Mouse (Mus musculus) cerebral cortex, adult 2 months (tissue): ENCODE data around the gene Aunip.

Experiments
- WGBS: fragments of 180-500 bp; shearing (Covaris S2); methylation state at CpG from one replicate; pipeline ENCODE4 v1.1.7; 2018; 5-methylcytosine and 5-hydroxymethylcytosine counted together

The Aunip gene

DNA sequence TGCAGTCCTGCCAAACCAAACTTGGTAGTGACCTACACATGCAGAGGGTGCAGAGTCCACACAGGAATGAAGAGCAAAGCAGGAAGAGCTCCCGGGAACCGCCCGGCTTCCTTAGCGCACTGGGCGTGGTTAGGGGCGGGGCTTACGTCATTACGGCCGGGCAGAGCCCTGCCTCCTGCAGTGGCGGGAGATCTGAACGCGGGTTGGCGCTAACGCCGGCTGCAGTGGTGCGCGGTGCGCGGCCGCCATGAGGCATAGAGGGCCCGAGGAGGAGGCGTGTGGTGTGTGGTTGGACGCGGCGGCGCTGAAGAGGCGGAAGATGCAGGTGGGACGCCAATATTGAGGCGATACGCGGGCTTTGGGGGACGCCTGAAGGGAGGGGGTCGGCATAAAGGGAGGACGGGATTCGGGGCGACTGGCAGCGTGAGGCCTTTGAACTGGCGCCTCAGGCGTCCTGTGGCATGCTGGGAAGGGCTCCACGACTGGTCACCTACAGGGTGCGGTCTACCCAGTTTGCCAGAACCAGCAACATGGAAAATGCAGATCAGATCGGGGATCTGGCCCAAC, at the start of gene Aunip:
TSS of gene Aunip (plus strand) at position 155 of the 567 bp plus-strand sequence.
- WGBS = 1% methylated on average over 42 of the region's 42 CpGs

DNA sequence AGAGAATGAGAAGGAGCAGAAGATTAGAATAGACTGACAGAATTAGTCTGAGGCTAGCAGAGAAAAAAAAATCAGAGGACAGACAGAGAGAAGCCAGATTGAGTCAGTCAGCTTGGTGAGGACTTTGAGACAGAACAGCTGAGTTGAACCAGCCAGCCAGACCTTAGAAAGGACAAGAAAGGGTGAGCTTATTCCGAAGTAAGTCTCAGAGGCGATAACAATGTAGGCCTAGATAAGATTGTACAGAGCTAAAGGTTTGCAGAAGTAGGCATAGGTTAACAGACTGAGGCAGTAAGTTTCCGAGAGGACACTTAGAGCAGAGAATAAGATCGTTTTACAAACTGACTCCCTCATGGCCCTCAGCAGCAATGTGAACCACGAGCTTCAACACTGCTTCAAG, 49.5 kb upstream of the Aunip start:
- 87% methylated on average over 5 of the region's 5 CpGs for WGBS

DNA sequence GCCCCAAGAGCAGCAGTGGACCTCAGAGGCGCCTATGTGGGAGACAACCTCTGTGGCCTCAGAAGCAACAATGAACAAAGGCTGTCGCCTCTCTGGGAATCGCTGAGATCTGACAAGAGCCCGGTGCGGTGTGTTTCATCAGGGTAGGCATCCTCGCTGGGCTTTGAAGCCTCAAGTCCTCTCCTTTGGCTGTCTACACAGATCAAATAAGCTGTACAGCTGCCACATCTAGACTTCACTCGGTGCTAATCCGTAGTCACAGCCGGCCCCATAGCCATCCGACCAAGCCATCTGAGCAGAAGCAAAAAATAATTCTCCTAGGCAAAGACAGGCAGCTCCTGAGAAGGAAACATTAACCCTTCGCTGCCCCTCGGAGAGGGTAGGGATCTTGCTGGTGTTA, 45.0 kb upstream of the Aunip start:
- WGBS = 39% methylated on average over 12 of the region's 12 CpGs

DNA sequence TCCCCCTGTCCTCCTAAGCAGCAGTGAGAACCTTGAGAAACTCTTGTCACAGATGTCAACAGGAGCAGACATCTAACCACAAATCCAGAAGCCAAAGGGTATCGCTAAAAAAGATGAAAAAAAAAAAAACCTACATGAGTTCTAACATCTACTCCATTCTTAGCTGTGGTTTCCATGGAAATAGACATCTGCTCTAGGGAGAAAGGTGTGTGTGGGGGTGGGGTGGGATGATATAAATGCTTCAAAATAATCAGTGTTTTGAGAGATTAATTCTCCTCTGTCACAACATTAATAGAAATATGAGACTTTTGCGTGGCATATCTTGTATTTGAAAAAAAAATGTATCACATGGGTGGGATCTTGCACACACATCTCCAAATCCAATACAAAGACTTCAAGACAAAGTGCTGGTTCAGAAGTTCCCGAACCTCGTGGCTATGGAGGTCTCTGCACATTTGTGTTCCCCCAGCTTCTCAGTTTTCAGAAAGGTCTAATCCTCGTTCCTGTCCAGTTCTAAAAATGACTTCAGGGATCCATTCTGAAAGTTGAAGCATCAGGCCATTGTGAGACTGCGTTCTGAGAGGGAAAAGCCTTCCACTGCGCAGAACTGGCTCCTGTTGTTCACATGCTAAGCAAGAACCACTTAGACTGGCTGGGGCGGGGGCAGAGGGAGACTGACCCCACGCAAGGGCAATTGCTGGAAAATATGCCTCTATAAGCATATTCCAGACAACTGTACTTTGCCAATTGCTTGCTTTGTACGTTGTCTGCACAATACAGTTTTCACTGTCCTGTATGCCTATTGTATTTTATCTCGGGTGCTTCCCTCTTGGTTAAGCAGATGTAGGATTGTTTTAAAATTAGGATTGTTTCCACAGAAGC, 44.2 kb upstream of the Aunip start:
- 40% methylated on average over 11 of the region's 11 CpGs for WGBS

DNA sequence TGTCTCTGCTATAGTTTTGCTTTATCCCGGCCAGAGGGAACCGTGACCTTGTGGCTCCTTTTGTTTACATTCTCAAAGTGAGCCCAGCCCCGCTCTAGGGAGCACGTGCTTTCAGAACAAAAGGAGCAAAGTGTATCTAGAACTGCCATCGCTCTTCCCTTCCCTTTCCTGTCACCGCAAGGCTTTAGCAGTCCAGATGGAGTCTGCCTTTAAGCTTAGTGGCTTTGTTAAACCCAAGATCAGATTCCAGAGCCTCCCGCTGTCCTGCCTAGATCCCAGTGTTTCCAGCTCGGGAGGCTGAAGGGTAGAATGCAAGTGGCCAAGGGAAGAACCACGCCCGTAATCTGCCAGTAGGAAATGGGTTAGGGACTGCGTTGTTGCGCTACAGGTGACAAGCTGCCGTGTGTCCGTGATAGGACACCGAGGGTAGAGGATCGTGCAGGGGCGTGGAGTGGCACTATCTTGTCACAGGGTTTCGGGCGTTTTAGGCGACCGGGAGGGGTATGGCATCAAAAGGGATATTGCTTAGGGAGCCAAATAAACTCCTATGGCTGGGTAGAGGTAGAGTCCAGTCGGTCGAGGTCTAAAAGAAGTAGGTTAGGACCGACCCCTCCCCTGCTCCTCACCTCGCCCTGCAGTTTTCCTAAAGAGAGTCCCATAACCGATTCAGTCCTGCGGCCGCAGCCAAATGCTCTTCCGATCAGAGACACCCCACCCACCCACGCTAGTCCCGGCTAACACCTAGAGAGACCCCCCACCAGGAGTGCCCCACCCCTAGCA, 43.2 kb upstream of the Aunip start:
- 2% methylated on average over 31 of the region's 31 CpGs for WGBS

DNA sequence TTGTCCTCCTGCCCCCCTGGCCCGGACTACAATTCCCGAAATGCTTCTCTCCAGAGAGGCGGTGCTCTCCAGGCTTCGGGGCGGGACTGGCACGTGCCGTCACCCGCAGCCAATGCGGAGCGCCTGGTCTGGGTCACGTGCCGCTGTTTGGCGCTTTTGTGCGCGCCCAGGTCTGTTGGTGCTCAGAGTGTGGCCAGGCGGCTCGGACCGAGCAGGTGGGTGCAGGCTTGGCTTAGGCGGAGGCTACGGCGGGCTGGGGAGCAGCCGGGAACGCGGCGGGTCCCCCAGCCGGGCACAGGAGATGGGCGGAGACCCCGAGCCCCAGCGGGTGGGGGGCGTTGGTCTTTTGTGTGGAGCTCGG, 42.6 kb upstream of the Aunip start, which contains the start of gene Stmn1:
TSS of gene Stmn1 (plus strand) at position 106 of the 361 bp plus-strand sequence.
- WGBS = under 1% methylated on average over 30 of the region's 31 CpGs

DNA sequence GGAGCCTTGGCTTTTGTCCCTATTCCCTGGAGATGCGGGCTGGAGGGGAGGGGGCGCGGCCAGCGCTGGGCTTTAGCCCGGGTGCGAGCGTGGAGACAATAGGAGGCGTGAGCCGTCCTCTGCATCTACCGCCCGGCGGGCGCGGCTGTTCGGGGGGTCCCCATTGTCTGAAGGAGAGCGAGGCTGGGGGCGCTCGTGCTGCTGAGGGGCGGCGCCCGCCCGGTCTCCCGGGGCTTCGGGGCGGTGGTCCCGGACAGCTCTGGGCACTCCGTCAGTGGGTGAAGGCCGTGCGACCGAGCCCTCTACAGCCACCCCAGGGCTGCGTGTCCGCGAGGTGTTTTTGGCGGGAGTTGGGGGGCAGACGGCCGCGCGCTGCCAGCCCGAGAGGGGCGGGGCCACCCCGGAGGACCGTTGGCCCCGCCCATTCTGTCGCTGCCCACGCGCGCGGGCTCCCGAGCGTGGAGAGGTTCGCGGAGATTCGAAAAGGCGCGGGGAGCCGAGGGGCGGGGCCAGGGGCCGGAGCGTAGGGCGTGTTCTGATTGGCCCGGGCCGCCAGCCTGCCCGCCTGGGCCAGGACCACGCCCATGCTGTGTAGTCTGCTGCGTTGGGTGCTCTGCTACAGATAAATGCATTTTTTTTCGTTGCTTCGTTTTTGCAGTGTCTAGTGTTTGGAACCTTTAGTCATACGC, 42.1 kb upstream of the Aunip start:
- whole genome bisulfite sequencing = 1% methylated on average over 68 of the region's 68 CpGs

DNA sequence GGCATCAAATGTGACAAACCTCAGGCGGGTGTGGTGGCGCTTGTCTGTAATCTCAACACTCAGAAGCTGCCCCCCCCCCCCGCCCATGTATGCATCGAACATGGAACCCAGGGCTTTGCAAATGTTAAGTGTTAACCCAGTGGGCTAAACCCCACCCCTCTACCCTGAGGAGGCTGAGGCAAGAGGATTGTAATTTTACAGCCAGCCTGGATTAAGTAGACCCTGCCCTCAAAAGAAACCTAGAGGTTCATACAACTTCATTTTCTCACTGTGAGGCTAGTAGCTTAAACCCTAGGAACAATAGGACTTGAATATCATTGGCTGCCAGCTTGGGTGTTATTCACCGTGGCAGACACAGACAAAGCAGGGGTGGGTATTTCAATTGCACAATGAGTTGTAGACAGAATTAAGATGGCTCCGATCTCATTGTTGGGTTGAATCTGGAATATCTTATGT, 41.4 kb upstream of the Aunip start:
- 5% methylated on average over 6 of the region's 6 CpGs for WGBS

DNA sequence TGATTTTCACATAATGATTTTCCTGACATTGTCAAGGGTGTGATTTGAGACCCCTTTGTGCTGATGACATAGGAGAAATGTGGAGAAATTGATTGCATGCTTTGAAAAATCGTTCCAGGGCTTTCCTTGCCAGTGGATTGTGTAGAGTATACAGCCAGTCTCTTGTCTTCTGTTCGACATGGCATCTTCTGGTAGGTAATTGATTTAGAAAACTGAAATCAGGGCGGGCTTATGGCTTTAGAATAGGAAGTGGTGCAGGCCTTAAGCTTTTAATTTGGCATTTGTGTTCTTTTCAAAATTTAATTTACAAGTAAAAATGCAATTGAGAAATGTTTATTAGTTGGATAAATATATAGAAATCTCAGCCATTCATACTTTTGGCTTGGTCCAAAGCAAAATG, 40.8 kb upstream of the Aunip start:
- 30% methylated on average over 3 of the region's 3 CpGs for WGBS

DNA sequence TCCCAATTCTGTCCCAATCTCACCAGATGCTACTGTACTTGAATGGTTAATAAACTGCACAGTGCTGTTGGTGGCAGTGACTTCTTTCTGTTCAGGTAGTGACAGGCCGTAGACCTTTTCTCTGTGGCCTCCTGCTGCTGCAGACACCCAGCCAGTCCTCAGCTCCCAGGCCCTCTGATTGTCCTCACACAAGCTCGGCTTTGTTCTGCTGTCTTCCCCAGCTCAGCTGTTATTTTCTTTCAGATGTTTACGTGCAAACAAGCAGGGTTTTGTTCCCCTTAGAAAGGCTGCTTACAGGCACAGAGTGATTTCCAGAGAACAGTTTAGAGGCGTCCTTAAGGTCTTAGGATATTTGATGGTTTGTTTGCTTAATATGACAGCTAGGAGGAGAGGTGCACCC, 37.0 kb upstream of the Aunip start:
- WGBS = 26% methylated on average over 4 of the region's 4 CpGs

DNA sequence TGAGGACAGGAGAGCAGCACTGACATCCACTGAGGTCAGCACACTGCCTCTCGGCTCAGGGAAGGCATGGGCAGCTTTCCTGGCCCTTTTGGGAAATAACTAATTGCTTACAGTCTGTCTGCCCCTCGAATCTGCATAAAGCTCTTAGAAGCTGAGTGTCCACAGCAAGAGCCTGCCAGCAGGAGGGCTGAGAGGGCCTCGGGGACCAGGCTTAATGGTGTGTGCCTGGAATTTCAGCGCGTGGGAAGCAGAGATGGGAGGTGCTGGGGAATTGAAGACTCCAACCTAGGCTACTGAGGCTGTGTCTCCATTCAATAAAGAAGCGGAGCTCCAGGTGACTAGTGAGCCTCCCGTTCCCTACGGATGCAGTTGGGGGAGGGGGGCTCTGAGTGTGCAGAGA, 36.6 kb upstream of the Aunip start:
- WGBS = 18% methylated on average over 8 of the region's 8 CpGs

DNA sequence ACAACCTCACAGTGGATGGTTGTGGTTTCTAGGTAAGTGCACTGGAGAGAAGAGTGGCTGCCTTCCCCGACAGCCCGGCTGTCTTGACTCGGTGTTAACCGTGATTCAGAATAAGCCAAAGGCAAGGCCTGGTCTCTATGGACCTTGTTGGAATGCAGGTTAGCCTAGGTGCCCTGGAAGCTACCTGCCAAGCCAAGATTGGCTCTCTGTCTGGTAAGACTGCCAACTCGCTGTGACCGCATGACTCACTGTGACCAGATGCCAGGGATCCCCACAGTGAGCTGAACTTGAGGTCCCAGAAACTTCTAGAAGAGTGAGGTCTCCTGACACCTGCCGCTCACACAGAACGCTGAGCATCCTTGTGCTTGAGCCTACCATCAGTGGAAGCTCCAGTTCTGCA, 33.9 kb upstream of the Aunip start:
- 58% methylated on average over 8 of the region's 8 CpGs for WGBS

DNA sequence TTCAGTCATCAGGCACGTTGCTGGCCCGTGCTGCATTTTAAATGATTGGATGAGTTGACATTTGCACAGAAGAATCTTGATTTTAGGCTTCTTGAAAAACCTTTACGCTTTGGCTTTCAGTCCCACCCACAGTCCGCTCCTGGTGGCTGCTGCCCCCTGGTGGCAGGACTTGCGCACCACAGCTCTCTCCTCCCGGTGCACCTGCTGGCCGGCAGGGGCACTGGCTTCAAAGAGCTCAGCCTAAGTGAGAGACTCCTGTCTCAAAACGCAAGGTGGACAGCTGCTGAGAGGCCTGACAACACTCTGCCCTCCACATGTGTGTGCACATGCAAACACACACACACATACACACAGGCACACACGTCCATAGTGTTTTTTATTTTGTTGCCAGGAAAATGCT, 32.8 kb upstream of the Aunip start:
- WGBS = 3% methylated on average over 9 of the region's 9 CpGs

DNA sequence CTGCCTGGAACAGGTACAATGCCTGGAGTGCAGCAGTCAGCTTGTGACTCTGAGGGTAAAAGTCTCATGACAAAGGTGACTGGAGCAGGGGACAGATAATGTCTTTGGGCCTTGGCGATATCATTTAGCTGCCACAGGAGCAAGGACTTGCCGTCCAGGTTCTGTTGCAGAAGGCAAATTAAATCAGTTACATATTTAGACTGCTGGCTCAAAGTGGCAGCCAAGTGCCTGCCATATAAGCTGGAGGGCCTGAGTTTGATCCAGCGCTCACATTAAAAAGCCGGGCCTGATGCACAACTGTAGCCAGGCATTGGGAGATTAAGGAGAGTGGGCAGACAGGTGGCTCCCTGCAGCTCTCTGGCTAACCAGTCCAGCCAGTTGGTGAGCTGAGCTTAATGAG, 31.0 kb upstream of the Aunip start:
- 71% methylated on average over 4 of the region's 4 CpGs for WGBS

DNA sequence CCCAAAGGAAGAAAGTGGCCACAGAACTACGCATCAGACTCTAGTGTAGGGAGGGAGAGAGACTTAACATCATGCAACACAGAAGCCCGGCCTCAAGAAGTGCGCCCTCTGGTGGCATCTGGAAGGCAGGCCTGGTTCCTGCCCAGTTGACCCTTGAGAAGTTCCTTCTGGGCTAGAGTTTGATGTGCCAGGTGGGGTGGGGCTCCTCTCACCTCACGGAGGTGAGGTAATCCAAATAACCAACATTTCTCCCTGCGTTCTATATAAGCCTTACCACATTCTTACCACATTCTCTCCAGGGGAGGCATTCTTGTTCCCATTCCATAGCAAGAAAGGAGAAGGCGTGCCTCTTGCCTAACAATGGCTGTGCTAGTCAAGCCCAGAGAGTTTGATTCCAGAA, 29.9 kb upstream of the Aunip start:
- 32% methylated on average over 6 of the region's 6 CpGs for WGBS

DNA sequence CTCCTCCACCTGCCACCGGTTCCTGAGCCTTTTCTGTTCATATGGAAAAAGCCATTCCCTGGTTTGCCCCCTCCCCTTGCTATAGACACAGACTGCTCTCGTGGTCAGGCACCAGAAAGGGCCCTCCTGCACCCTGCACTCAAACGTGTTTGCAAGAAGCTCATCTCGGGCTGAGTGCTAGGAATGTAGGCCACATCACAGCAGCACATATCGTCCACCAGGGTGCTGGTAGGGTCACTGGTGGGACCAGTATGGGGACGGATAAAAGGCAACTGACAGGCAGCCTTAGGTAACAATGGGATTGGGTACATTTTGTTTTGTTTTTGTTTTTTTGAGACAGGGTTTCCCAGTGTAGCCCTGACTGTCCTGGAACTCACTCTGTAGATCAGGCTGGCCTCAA, 29.5 kb upstream of the Aunip start:
- WGBS = 74% methylated on average over 6 of the region's 6 CpGs

DNA sequence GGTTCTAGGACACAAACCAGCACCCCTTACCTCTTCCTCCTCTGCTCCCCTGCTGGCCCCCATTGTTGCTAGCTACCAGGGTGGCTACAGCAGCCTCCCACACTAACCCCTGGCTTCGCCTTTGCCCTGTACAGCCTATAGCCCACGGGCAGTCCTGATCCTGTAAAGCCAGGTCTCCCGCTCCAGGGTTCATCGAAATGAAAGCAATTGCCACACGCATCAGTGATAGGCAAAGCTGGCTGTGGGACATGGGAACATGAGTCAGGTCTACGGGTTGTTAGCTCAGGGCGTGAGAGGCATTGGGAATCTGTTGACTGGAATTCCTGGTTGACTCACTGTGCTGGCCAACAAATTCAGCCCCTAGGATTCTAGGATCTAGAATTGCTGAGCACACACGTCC, 28.4 kb upstream of the Aunip start:
- WGBS = 88% methylated on average over 8 of the region's 8 CpGs

DNA sequence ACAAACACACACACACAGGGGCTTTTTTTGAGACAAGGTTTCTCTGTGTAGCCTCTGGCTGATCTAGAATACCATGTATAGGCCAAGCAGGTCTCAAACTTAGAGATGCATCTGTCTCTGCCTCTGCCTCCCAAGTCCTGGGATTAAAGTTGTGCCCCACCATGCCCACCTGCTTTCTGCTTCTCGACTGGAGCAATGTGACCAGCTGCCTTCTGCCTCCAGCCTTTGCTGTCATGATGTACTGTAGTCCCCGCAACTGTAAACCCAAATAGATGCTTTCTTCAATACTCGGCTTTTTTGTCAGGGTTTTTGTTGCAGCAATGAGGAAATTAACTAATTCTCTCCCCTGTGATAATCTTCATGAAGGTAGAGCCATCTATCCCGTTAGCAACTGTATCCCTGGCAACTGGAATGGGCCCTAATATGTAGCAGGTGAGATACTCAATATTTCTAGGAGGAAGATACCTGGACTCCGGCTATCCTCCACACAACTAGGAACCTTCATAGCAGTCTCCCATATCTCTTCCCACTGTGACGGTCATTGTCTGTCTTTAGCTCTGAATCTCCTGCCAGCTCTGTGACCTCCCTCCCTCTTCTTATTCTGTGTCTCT, 27.6 kb upstream of the Aunip start:
- 49% methylated on average over 6 of the region's 6 CpGs for WGBS

DNA sequence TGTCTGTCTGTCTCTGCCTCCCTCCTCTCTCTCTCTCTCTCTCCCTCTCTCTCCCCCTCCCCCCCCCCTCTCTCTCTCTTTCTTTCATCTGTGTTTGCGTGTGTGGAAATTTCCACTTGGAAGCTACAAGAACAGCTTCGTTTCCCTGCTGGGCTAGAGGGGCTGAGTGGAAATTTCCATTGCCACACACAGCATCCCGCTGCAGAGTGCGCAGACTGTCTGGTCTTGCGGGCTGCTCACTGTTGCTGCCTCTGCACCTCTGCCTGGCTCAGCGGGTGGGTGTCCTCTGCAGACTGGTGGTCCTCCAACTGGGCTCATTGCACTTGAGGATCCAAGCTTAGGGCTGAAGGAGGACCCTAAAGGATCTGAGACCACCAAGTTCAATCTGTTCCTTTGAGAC, 27.1 kb upstream of the Aunip start:
- WGBS = 24% methylated on average over 6 of the region's 6 CpGs

DNA sequence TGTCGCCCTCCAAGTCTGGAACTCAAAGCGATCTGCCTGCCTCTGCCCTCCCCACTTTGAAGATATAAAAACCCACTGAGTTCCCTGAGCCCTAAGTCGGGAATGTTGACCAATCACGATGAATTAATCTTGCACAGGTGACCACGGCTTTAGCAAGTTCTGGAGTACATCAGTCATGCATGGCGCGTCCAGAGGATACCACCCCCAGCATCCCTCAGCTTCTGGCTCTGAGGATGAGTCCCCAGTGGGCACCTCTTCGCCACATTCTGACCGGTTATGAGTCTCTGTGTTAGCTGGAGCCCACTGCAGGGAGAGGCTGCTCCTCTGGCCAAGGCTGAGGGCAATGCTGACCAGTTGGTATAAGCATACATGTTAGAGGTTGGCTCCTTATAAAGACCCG, 26.6 kb upstream of the Aunip start:
- WGBS = 81% methylated on average over 10 of the region's 10 CpGs

DNA sequence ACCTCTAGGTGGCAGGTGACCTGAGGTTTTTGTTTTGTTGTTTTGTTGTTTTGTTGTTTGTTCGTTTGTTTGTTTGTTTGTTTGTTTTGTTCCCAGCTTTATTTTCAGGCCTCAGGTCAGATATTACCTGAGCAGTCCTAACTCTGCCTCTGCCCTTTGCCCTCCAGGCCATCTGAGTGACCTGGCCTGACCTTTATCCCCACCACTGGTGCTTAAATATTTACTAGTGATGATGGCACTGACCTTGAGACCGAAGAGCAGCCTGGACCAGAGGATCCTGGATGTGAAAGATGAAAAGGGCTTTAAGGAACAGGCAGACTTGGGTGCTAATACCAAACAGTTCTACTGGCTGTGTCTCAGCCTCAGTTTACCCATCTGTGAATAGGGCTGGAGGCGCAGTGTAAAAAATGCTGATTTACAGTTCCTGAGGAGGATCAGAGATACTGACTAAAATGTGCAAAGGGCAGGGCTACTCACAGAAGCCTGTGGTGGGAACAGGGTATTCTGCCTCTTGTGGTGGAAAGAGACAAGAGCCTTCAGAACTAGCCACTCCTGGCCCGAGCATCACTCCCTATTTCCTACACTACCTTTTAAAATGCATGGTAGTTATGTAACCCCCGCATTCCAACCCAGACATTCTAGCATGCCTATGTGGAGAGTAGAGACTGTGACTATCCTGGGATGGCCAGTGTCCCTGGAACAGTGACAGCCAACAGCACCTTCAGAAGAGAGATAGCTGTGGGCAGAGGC, 25.5 kb upstream of the Aunip start:
- 86% methylated on average over 5 of the region's 5 CpGs for WGBS
